In the genomic region with DNA sequence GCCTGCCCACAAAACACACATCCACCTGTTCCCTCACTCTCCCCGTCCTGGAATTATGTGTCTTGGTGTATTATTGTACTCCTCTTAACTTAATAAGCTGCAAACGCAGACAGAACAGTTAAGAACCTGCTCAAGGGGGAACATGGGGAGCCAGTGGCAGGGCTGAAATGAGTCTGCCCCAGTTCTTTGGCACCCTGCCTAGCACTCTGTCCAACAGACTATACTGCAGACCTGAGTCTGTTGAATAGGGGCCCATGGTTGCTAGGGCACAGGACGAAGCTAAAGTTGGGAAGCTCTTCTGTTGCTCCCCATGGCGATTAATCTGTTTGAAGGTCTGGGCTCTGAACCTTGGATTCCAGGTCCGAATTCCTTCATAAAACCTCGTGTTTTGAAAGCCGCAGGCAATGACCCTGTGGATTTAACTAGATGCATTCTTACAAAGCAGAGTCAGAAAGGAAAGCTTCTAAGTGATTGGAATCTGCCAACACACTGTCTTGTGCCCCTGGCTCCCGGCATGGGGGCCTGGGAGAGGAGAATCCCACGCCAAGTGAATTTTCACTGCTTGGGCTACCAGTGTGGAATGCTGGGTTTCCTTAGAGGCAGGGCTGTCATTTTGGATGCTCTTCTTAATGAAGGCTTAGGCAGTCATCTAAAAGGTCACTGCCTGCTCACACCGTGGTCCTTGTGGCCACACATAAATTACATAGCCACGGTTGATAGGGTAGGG, we compare ENCODE assay signal across 7 mouse cellular contexts.
DNase-seq lines count a peak whose midpoint lies in the region; ATAC-seq and TF ChIP-seq lines count a peak whose summit lies in the region.

No protein-coding gene starts in this region.

- no peaks in the 10 kb centered on the region for H3K27me3 ChIP-seq in lung, embryonic 14.5 days (ENCODE audit: insufficient read depth, low read length)
- no peaks in the 10 kb centered on the region for H3K27me3 ChIP-seq in forebrain, embryonic 10.5 days (ENCODE audit: poor library complexity, severe bottlenecking)
- H3K27me3 ChIP-seq in neural tube, embryonic 15.5 days (replicated peaks): no peaks in the 10 kb centered on the region

- H3K9me3 ChIP-seq in lung, embryonic 14.5 days (ENCODE audit: low read depth, low read length): no peaks in the 10 kb centered on the region
- no peaks in the 10 kb centered on the region for H3K9me3 ChIP-seq in forebrain, embryonic 10.5 days
- H3K9me3 ChIP-seq in neural tube, embryonic 15.5 days (replicated peaks): no peaks in the 10 kb centered on the region

- no peak for TF ChIP-seq CTCF in lung, embryonic 14.5 days (IDR thresholded peaks at IDR 0.05; ENCODE audit: low read depth)

- WGBS in lung, embryonic 14.5 days: 70% methylated on average over 11 of the region's 11 CpGs
- WGBS in forebrain, embryonic 10.5 days: 37% methylated on average over 11 of the region's 11 CpGs
- whole genome bisulfite sequencing in neural tube, embryonic 15.5 days: 28% methylated on average over 11 of the region's 11 CpGs

- H3K4me2 ChIP-seq in lung, embryonic 14.5 days: no peak overlapping the region
- H3K4me2 ChIP-seq in neural tube, embryonic 15.5 days: no peak overlapping the region

- H3K4me3 ChIP-seq in lung, embryonic 14.5 days (ENCODE audit: low read depth, low read length): no peak overlapping the region
- no peak overlapping the region for H3K4me3 ChIP-seq in forebrain, embryonic 10.5 days
- no peak overlapping the region for H3K4me3 ChIP-seq in neural tube, embryonic 15.5 days (replicated peaks)

- no peaks in the 10 kb centered on the region for H3K36me3 ChIP-seq in lung, embryonic 14.5 days (ENCODE audit: insufficient read depth)
- H3K36me3 ChIP-seq in forebrain, embryonic 10.5 days (replicated peaks): no peaks in the 10 kb centered on the region
- no peaks in the 10 kb centered on the region for H3K36me3 ChIP-seq in neural tube, embryonic 15.5 days

- no peak overlapping the region for H3K9ac ChIP-seq in lung, embryonic 14.5 days
- no peak overlapping the region for H3K9ac ChIP-seq in neural tube, embryonic 15.5 days (replicated peaks)

- ATAC-seq in lung, embryonic 14.5 days (ENCODE audit: insufficient read depth): no peak
- peak; percentile 83 for ATAC-seq in neural tube, embryonic 15.5 days (ENCODE audit: low FRiP score)

- H3K27ac ChIP-seq in lung, embryonic 14.5 days (ENCODE audit: low read depth): no peak overlapping the region
- peak overlapping the region; percentile 72 for H3K27ac ChIP-seq in forebrain, embryonic 10.5 days
- peak overlapping the region; percentile 46; the same call in 1 of the 2 replicates for H3K27ac ChIP-seq in neural tube, embryonic 15.5 days (replicated peaks)

- no peaks in the 10 kb centered on the region for H3K4me1 ChIP-seq in lung, embryonic 14.5 days (ENCODE audit: insufficient read depth)
- H3K4me1 ChIP-seq in forebrain, embryonic 10.5 days: peaks cover 57% of the 10 kb centered on the region
- H3K4me1 ChIP-seq in neural tube, embryonic 15.5 days: peaks cover 9% of the 10 kb centered on the region; the same call in 1 of the 2 replicates

- DNase-seq in lung, embryonic 14.5 days: peak; percentile 42
- no peak for DNase-seq in lung, postnatal 36 days
- peak; percentile 47 for DNase-seq in forebrain, embryonic 10.5 days (ENCODE audit: extremely low spot score, low spot score)
- peak; percentile 38 for DNase-seq in kidney, adult 9 months
- no peak for DNase-seq in ovary, postnatal 10 days (ENCODE audit: low spot score)
- DNase-seq in heart, postnatal 25 days (ENCODE audit: low spot score): no peak

- intact Hi-C loops in heart, postnatal 25 days (cut with DNase I): no loop called here

Comparison
In these comparisons a context has a peak if more than half of its experiments do, and no peak if none do; other contexts are left out.
1. DNase-seq: peak in lung, embryonic 14.5 days (single experiment), forebrain, embryonic 10.5 days (single experiment) and kidney, adult 9 months (single experiment); none in lung, postnatal 36 days (single experiment), ovary, postnatal 10 days (single experiment) and heart, postnatal 25 days (single experiment).